Mouse (Mus musculus): ENCODE measurements around the gene Grb10.

DNA sequence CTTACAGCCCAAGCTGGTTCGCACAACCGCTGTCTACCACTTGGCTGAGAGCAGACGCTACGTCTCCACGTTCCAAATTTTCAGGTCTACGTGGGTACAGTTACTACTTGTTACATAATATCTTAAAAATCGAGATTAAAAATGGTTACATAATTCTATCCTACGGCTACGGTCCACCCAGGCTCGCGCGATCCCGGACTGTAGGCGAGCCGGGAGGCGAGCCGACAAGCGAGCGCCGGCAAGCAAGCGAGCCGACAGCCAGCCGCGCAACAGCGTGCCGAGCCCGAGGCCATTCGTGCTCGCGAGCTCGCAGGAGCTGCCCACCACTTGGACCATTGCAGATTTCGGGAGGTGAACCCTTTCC lies 13.1 kb downstream of the Grb10 start:
- TF ChIP-seq CTCF (IDR thresholded peaks at IDR 0.05; ENCODE audit: low read depth) (no peak), EP300 (IDR thresholded peaks at IDR 0.05; ENCODE audit: low read depth) (no peak)
